Mouse (Mus musculus): ENCODE results near the gene Uspl1. TPM values are rescaled to one million over a fixed set of nuclear protein-coding genes. Genes with fewer than 3 reads are reported as not detected.
"Not testable (repeated sequence)": the region's sequence is repeated elsewhere in the genome, so short reads cannot be mapped to it uniquely, and the experiment has no call there.

Gene Uspl1
- total RNA-seq (2021), result 10 to 100 TPM; 29.9 to 40.6 TPM
- long read RNA-seq, experiment 1, partial matches to known transcripts, result 1 of 11 reads
- long read RNA-seq, experiment 1, other reads (novel, unspliced or antisense), result 5 of 11 reads
- long read RNA-seq, experiment 2, partial matches to known transcripts, result 1 of 4 reads
- long read RNA-seq, experiment 2, other reads (novel, unspliced or antisense), result 2 of 4 reads

DNA sequence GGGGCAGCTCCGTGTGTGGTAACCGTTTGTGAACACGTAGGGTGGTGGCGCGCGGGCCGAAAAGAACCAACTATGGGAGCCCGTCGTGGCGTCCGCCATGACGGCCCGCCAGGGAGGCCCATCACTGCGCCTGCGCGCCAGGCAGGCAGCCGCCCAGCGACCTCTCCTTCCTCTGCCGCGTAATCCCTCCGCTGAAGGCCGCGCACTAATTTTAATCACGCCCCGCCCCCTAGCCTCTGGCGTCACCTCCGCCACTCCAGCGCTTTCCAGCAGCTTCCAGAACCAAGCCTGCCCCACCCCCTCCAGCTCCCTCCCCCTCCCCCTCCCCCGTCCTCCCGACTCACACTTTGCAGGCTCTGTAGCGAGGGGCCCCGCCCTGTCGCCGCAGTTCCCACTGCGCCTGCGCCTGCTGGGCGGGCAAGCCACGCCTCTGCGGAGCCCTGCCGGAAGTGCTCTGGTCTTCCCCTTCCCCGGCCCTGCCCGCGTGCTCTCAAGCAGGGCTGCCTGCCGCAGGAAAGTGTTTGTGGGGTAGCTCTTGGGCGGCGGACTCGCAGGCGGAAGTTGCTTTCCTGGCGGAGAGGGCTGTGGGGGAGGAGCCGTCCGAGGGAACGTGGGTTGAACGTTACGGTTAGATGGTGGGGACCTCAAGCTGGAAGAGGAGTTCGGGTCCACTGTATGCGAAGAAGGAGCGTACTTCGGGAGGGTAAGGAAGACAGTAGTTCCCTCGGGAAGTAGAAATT lies at the start of gene Uspl1, which contains the start of gene Hmgb1:
Gene Uspl1 (plus strand): TSS at position 247 of the 740 bp plus-strand sequence.
Gene Hmgb1 (minus strand): TSS at position 386 of the 740 bp plus-strand sequence.
- DNase-seq, result peak; percentile 98 to 99

- no peak for DNase-seq
Measured at GRCm38 (mm10) chr5:149134751-149135454, 49.2 kb upstream of the Uspl1 start.

DNA sequence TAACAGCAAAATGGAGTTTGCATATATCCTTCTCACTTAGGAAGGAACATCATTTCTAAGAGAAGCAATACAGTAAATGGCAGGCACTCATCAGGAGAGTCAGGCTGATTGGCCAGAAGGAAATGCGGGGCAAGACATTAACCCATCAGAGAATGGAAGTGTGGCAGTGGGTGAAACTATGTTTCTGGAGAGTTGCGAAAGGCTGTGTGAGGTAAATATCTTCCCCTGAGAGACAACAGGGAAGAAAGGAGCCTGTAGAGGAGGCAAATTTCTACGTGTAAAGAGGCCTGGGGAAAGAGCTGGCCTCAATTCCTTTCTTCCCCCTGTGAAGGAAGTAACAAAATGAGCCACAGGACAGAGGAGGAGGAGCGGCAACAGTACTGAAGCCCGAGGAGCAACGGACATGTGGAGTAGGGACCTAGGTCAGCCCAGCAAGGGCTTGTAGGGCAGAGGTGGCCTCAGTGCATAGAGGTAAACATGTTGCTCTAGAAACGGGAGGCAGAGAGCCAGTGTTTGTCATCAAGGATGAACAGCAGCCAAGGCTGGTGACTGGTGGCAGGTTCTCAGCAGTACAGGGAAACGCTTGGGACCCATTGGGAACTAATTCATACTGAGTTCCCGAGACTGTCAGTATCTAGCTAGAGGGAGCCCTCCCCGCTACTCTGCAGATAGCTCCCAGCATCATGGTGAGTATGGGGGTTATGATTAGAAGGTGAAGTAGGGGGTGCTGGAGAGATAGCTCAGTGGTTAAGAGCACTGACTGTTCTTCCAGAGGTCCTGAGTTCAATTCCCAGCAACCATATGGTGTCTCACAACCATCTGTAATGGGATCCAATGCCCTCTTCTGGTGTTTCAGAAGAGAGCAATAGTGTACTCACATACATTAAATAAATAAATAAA lies 48.4 kb upstream of the Uspl1 start:
- DNase-seq, result no peak

DNA sequence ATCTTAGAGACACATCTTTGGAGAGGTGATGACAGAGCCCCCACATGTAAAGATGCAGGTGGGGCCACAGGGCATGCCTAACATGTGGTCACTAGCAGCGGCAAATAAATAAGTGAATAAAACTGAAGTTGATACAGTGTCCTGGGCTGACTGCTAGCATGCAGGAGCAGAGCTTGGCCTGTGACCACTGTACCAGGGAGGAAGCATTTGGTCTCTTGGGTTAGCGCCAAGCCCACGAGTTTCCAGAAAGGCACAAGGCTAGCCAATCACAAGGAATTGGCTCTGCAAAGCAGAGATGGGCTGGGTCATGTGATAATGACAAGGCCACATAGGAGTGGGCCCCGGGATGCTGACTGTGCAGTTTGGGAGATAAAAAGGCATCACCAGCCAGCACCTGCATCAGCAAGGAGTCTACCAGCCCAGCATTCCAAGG lies 47.2 kb upstream of the Uspl1 start:
- peak; percentile 20 to 24 for DNase-seq

DNA sequence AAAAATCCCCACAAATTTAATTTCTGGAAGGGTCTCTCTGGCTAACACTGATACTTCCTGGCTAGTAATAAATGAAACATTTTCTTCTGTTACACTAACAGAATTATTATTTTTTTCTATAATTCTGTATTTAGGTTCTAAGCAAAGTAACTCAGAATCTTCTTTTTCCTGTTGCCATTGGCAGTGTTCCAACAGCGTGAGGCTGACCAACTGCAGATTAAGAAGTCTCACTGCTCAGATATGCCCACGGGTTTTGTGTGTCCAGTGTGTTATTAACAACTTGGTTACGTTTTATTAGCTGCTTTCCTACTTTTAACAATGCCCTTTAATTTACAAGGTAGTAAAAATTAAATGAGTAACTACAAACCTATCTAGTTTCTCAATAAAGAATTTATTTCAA lies 46.7 kb upstream of the Uspl1 start:
- DNase-seq, result no peak

- not testable (repeated sequence) for DNase-seq
Measured at GRCm38 (mm10) chr5:149138087-149138486, 46.1 kb upstream of the Uspl1 start.

GRCm38 (mm10) chr5:149140336-149140735 lies 43.8 kb upstream of the Uspl1 start:
- no peak for DNase-seq

DNA sequence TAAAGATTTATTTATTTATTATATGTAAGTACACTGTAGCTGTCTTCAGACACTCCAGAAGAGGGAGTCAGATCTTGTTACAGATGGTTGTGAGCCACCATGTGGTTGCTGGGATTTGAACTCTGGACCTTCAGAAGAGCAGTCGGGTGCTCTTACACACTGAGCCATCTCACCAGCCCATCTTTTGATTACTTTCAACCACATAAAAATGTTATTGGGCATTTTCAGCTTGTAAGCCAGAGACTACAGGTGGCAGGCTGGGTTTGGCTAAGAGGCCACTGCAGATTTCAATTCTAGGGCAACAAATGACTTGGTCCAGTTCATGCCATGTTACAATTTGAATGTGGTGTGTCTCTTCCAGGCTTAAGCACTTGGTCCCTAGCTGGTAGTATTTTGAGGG lies 43.0 kb upstream of the Uspl1 start:
- not testable (repeated sequence) for DNase-seq

- peak; percentile 43 to 46 for DNase-seq
Measured at GRCm38 (mm10) chr5:149143766-149144375, 40.3 kb upstream of the Uspl1 start.

DNA sequence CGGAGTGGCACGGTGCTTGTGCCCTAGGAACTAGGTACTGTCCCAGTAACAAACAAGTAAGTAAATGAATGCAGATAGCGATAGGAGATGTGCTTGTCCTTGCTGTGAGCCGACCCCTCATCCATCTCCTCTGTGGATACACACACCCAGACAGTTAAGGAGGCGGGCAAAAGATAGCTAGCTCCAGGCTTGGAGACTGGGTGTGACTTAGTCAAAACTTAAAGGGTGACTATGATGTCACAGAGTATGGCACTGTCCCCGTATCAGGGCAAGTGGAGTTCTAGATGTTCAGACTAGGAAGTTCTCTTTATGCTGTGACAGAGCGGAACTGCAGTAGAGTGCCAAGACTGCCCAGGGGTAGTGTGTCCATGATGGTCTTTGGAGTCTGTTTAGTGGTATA lies 37.5 kb upstream of the Uspl1 start:
- DNase-seq, result no peak

DNA sequence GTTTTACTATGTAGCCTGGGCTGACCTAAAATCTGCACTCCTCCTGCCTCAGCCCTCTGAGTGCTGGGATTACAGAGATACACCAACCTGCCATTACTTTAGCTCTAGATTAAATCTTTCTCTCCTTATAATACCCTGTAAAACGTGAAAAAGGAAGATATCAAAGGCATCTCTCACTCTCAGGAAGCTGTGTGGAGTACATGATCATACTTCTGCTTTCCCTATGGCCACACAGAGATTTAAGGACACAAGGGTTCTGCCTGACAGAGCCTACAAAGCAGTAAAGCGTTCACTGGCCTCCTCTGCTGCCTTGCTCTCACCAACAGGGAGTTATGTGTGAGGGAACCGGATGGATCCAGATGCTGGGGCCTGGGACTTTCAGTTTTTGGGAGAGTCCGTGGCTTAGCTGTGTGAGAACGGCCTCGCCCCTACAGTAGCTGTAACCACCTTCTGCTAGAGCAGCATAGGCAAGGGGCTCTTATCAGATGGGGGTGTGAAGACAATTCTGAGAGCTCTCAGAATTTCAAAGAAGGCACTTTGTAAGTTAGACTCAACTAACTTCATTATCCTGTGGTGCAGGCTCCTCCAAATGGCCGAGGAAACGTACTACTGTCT lies 36.7 kb upstream of the Uspl1 start:
- DNase-seq, result no peak

GRCm38 (mm10) chr5:149150882-149151281 lies 33.3 kb upstream of the Uspl1 start:
- DNase-seq, result no peak

DNA sequence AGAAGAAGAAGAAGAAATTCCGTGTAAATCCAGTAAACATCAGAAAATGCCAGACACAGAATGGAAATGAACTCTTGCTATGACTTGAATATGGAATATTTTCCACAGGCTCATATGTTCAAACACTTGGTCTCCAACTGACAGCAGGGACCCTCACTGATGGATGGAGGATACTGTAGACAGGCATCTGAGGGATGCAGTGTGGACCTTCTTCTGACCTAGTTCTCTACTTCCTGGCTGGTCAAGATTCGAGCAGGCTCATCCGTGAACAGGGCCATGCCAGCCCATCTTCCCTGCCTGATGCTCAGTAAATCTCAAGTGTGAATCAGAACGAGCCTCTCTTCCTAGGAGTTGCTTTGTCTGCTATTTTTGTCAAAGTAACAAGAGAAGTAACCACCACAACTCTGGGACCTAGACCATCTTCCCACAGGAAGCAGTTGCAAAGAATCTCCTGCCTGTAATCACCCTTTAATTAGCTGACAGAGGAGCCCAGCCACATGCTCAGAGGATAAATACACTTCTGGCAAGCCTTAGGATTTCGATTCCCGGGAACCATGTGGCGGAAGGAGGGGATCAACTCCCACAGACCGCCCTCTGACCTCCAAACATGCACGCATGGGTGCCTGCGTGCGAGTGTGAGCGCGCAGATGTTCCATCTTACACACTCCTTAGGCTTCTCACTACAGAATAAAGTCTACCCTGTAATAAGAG lies 31.9 kb upstream of the Uspl1 start:
- DNase-seq, result no peak

DNA sequence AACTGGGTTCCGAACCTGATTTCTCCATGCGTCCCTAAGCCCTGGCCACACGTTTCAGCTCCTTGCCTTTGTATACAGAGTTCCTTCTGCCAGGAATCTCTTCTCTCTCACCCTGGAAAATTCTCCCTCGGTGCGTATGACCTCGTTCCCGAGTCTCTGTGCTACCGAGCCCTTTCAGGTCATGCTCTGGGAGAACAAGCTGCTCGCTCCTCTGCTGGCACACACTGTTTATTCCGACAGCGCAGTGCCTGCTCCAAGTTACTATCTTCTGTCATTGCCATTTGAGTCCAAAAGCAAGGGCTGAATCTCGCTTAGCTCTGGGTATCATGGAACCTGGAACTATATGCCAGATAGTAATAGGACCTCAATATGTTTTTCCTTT lies 31.4 kb upstream of the Uspl1 start:
- DNase-seq, result peak; percentile 8 to 20

GRCm38 (mm10) chr5:149156886-149157563 lies 27.1 kb upstream of the Uspl1 start:
- DNase-seq, result no peak

- DNase-seq, result peak in 1 of 2 experiments; percentile 5
Measured at GRCm38 (mm10) chr5:149159021-149159420, 25.1 kb upstream of the Uspl1 start.

DNA sequence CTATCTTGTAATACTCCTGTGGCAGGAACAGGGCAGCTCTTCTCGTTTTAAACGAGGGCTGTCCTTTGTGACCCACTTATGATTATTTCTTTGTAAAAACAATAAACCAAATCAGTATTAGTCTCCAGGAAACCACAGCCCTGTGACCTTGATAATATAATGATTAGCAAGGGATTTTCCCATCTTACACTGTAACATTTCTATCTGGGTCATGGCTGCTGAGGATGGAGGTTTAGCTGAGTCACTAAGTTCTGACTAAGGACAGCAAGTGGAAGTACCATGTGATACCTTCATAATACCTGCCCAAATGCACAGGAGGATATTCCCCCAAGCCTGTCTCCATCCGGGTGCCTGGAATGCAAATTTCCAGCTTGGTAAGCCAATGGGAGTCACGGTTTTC lies 23.7 kb upstream of the Uspl1 start:
- DNase-seq, result peak; percentile 8 to 10

DNA sequence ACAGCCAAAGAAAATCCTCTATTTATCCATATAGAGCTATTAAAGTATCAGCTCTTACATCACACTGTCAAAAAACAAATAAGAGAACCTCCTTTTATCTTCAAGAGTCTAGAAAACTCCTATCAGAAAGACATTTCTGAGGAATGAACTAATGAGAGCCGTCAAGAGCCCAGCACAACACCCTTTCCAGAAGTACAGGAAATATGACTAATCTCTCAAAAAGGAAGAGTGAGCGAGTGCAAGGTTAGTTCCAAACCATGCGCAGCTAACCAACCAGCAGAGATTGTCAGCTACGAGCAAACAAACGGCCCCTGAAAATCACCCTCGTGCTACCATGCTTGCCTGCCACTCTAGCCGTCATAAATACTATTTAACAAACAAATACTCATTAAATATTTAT lies 21.3 kb upstream of the Uspl1 start:
- DNase-seq, result no peak

DNA sequence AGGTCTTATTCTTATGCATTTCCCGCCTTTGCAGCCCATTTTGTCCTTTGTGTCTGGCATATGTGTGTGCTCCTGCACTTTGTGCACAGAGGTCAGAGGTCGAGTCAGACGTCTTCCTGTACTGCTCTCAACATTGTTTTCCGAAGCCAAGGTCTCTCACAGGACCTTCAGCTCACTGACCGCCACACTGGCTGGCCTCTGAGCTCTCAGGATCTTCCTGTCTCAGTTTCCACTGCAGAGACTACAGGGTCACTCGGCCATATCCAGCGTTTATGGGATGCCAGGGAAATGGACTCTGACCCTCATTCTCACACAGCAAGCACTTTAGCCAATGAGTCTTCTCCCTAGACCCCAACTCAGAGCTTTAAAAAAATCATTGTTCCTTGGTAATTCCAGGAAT lies 19.3 kb upstream of the Uspl1 start:
- DNase-seq, result peak in 1 of 2 experiments; percentile 15

- DNase-seq, result no peak
Measured at GRCm38 (mm10) chr5:149166011-149166410, 18.1 kb upstream of the Uspl1 start.
